Mouse (Mus musculus): ENCODE results near the gene Dusp9.

Dusp9 gene

GRCm38 (mm10) chrX:73639255-73639675 lies at the start of gene Dusp9:
Gene Dusp9, plus strand, starts transcription at chrX:73639419.
- DNase-seq: no peak

DNA sequence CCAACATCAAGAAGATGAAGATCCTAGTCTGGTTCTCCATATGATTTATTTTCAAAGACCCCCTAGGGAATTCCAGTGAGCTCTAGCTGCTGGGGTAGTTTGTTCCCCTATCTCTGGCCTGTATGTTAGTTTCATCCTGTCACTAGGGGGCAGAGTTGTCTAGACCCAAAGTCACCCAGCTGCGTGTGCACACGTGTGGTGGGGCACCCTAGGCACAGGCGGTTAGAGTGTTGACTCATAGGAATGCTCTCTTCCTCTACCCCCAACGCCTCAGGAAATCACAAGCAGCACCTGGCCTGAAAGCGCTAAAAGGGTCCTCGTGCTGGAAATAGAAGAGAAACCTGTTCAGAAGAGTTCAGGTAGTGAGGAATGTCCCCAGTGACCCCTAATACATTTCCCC lies 46.0 kb upstream of the Dusp9 start:
- no peak for DNase-seq

- DNase-seq: no peak
Measured at GRCm38 (mm10) chrX:73594451-73595121, 44.6 kb upstream of the Dusp9 start.

- DNase-seq: no peak
Measured at GRCm38 (mm10) chrX:73595297-73595938, 43.8 kb upstream of the Dusp9 start.

- no peak for DNase-seq
Measured at GRCm38 (mm10) chrX:73601456-73601855, 37.8 kb upstream of the Dusp9 start.

DNA sequence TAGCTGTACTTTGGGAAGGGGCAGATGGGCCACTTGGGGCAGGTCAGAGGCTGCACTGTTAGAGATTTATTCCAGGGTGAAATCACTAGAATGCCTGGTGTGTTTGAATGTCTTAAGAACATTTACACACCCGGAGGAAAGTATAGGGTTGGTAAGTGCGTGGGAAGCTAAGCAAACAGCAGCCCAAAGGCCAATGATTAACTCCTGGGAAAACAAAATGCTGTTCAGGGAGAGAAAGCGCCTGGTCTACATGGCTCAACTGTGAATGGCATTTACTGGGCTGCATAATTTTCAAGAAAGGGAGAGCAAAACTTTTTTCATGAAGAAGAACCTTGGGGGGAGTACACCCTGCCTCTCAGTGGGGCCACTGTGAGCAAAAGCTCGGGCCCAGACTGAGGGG lies 25.6 kb upstream of the Dusp9 start:
- DNase-seq: no peak

- DNase-seq: no peak
Measured at GRCm38 (mm10) chrX:73615876-73616275, 23.3 kb upstream of the Dusp9 start.

- no peak for DNase-seq
Measured at GRCm38 (mm10) chrX:73619401-73619800, 19.8 kb upstream of the Dusp9 start.

DNA sequence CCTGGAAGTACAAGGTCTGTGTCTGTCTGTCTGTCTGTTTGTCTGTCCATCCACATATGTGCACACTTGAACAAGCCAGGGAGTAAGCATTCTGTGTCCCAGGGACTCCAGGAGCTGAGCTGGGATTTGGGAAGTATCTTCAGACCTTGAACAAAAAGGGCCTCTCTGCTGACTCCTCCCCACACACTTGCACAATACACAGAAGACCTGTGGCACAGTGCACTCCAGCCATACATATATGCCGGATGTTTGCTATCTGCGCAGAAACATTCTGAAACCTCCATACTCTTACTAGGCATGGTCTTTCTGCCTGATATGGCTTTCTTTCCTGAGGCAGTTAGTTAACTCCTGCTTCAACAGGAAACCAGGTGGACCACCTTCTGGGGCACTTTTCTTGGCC lies 19.3 kb upstream of the Dusp9 start:
- DNase-seq: no peak

GRCm38 (mm10) chrX:73626981-73627380 lies 12.2 kb upstream of the Dusp9 start:
- DNase-seq: no peak

DNA sequence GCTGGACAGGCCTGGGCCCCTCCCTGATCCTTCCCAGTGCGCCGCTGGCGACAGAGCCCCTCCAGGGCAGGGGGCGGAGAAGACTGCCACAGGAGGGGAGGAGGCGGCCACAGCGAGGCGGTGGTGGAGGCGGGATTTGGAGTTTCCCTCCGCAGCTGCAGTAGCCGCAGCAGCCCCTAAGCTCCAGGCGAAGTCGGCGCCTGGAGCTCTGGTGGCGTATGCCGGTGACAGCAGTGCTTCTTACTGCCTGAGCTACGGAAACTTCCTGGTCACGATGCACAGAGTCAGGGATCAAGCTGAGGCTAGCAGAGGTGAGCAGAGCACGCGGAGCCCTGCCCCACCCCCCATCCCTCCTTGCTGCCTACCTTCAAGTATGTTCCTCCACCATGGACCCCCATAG lies 3.8 kb upstream of the Dusp9 start:
- no peak for DNase-seq

DNA sequence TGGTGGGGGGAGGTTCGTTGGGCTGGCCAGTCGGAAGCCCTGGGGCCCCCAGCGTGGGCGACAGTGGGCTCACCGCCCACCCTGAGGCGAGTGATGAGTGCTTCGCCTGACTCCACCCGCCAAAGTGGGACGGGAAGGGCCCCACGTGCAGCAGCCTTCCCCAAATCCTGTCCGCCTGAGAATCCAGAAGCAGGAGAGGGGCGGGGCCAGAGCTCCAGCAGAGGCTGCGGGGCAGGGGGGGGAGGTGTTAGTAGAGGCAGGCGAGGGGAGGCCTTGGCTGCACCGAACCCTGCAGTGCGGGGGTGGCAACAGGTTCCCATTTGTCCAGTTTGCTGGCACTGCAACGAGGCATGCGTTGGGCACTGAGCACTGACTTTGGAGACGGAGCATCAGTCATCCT lies 1.8 kb upstream of the Dusp9 start:
- no peak for DNase-seq

DNA sequence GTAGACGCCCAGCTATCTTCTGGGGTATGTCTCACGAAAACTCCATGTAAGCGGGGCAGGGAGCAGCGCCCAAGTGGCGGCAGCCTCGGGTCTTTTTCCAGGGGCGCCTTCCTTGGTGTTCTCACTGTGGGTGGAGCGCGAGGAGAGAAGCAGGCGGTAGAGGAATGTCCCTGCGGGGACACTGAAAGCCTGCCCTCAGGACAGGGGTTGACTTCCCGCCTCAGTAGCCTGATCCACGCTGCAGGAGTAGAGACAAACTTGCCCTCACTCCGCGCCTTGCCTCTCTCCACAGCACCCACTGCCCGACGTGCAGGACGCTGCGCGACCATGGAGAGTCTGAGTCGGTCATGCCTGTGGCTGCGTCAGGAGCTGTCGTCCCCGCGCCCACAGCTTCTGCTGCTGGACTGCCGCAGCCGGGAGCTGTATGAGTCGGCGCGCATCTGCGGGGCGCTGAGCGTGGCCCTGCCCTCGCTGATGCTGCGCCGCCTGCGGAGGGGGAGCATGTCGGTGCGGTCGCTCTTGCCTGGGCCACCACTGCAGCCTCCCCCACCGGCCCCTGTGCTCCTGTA lies 766 bp downstream of the Dusp9 start:
- DNase-seq: no peak

- no peak for DNase-seq
Measured at GRCm38 (mm10) chrX:73645121-73645520, 5.9 kb downstream of the Dusp9 start.

DNA sequence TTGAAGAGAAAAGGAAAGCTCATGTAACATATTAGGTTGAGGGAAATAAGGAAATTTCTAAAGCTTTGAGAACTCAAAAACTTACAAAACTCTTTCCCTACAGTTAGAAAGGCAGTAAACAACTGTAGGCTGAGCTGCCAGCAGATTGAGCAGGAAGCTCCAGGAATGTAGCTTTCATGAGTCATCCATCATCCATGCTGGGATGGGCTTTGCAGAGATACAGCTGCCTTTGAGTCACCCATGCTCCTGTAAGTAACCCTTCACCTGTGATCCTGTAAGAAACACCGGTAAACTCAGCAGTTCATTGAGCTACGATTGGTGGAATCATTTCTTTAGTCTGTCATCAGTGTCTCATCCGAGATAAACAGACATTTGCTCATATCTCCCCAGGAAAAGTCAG lies 11.7 kb downstream of the Dusp9 start:
- DNase-seq: no peak

DNA sequence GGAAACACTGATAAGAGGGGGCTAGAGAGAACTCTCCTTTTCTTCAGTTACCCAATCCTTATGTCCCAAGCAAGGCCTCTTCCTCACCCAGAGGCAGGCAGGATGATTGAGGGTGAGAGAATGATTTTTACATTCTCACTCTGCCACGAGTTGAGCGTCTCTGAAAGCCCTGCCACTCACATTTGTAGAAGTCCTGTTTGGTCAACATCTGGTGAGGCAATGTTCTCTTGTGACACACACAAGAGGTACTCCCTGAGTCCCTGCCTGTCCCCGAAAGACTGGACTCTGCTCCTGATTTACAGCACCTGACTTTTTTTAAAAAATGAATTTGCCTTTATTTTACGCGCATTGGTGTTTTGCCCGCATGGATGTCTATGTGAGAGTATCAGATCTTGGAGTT lies 14.2 kb downstream of the Dusp9 start:
- no peak for DNase-seq

DNA sequence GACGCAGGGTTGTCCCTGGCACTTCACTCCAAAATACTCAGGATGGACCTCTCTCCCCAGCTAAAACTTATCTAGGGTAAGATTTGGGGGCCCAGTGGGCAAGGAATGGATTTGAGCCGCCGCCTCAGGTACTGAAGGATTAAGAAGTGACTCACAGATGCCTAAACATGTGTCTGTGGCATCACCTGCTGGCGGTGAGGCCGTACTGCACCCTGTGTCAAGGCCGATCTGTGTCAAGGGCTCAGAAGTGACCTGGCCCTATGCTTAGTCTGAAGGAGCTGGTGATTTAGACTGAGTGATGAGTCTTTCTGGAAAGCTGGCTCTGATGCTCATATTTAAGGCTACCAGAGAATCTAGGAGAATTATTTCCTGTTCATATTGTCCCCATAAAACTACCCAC lies 15.0 kb downstream of the Dusp9 start:
- peak; percentile 57 for DNase-seq

GRCm38 (mm10) chrX:73655529-73655928 lies 16.3 kb downstream of the Dusp9 start:
- no peak for DNase-seq

- DNase-seq: no peak
Measured at GRCm38 (mm10) chrX:73658391-73658790, 19.2 kb downstream of the Dusp9 start.

GRCm38 (mm10) chrX:73658936-73659574 lies 19.8 kb downstream of the Dusp9 start:
- peak; percentile 39 for DNase-seq

GRCm38 (mm10) chrX:73659575-73660283 lies 20.5 kb downstream of the Dusp9 start, which contains the start of gene Pnck:
Gene Pnck, minus strand, starts transcription at chrX:73660117.
- no peak for DNase-seq

DNA sequence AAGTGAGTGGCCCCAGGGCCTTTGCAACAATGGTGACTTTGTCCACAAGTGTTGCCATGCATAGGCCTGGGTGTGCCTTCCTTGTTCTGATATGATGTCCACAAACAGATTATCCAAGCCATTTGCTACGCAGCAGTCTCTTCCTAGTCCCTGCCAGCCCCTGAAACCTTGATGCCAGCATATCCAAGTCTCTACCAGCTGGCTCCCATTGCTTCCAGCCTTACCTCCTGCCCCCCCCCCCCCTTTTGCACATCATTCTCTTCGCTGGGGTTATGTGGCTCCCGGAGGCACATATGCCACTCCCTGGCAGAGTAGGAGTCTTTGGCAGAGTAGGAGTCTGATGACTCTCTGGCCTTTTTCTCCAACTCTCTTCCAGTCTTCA lies 21.1 kb downstream of the Dusp9 start:
- no peak for DNase-seq

GRCm38 (mm10) chrX:73663143-73663542 lies 23.9 kb downstream of the Dusp9 start:
- DNase-seq: no peak
